Mouse (Mus musculus): ENCODE data around the gene Clasp1. TPM values are rescaled to one million over a fixed set of nuclear protein-coding genes. Genes with fewer than 3 reads are reported as not detected.

Gene Clasp1
- polyA plus RNA-seq, 1 experiment from 2014 or later = 38.2 TPM

DNA sequence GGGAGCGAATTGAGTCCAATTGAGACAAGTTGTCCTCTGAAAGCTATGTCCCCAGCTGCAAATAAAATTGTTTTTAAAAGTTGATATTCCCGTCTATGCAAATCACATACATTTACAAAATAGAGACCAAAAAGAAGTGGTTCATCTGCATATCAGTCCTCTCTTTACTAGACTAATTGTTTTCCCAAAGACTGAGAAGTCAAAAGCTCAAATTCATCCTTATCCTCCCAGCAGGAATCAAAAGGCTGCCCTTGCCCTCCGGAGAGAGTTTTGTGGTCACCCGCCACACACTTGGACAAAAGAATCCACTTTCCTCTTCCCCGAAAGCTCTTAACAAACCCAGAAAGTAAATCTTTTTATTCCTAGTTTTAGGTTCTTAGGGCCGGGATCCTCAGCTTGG, 236.6 kb downstream of the Clasp1 start:
- Histone ChIP-seq H3K27ac (ENCODE audit: low read length) (no peak overlapping the region), H3K9me3 (ENCODE audit: low read length) (no peaks in the 10 kb centered on the region), H3K27me3 (ENCODE audit: insufficient read depth, low read length) (peaks cover 8% of the 10 kb centered on the region; the same call in 1 of the 2 replicates), H3K4me2 (replicated peaks; ENCODE audit: low read depth, low read length) (no peak overlapping the region), H3K9ac (replicated peaks; ENCODE audit: low read length) (no peak overlapping the region), H3K4me1 (ENCODE audit: insufficient read depth, low read length) (peaks cover 9% of the 10 kb centered on the region; the same call in 1 of the 2 replicates), H3K36me3 (ENCODE audit: insufficient read depth, low read length) (no peaks in the 10 kb centered on the region), H3K4me3 (ENCODE audit: low read length) (no peak overlapping the region)
- 48% methylated on average over 6 of the region's 6 CpGs for WGBS
- ATAC-seq (ENCODE audit: low FRiP score, low TSS enrichment) = no peak

GRCm38 (mm10) chr1:118625921-118626320, 237.1 kb downstream of the Clasp1 start:
- Histone ChIP-seq H3K9me3 (ENCODE audit: low read length) (no peaks in the 10 kb centered on the region), H3K4me2 (replicated peaks; ENCODE audit: low read depth, low read length) (no peak overlapping the region), H3K4me3 (ENCODE audit: low read length) (no peak overlapping the region), H3K9ac (replicated peaks; ENCODE audit: low read length) (no peak overlapping the region), H3K27ac (ENCODE audit: low read length) (no peak overlapping the region), H3K4me1 (ENCODE audit: insufficient read depth, low read length) (peaks cover 9% of the 10 kb centered on the region; the same call in 1 of the 2 replicates), H3K27me3 (ENCODE audit: insufficient read depth, low read length) (peaks cover 8% of the 10 kb centered on the region; the same call in 1 of the 2 replicates), H3K36me3 (ENCODE audit: insufficient read depth, low read length) (no peaks in the 10 kb centered on the region)
- 42% methylated on average over 2 of the region's 2 CpGs for WGBS
- no peak for ATAC-seq (ENCODE audit: low FRiP score, low TSS enrichment)

DNA sequence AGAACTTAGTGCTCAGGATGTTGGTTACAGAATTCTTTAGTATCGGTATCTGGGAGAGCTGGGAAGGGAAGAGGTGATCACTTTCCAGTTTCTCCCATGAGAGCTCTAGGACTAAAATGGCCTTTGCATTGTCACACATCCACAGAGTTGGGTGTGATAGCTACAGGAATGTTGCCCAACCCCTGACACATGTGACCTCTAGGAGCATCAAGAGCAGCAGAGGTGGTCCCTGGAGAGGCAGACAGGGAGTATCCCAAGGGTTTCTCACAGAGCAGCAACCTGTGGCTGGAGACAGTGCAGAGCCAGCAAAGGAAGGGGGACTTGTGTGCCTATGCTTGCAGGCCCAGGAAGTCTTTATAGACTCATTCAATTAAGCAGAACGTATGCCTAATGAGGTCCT, 237.6 kb downstream of the Clasp1 start:
- Histone ChIP-seq H3K4me2 (replicated peaks; ENCODE audit: low read depth, low read length) (no peak overlapping the region), H3K9ac (replicated peaks; ENCODE audit: low read length) (no peak overlapping the region), H3K4me1 (ENCODE audit: insufficient read depth, low read length) (peaks cover 9% of the 10 kb centered on the region; the same call in 1 of the 2 replicates), H3K27ac (ENCODE audit: low read length) (no peak overlapping the region), H3K9me3 (ENCODE audit: low read length) (no peaks in the 10 kb centered on the region), H3K27me3 (ENCODE audit: insufficient read depth, low read length) (peaks cover 8% of the 10 kb centered on the region; the same call in 1 of the 2 replicates), H3K4me3 (ENCODE audit: low read length) (no peak overlapping the region), H3K36me3 (ENCODE audit: insufficient read depth, low read length) (no peaks in the 10 kb centered on the region)
- no peak for ATAC-seq (ENCODE audit: low FRiP score, low TSS enrichment)
- 86% methylated on average over 2 of the region's 2 CpGs for WGBS

GRCm38 (mm10) chr1:118627781-118628464, 239.1 kb downstream of the Clasp1 start, which contains the start of gene Tfcp2l1:
Gene Tfcp2l1, plus strand, starts transcription at chr1:118627945.
- Histone ChIP-seq H3K4me2 (replicated peaks; ENCODE audit: low read depth, low read length) (peak within 1 kb of the TSS; percentile 86), H3K4me3 (ENCODE audit: low read length) (peak within 1 kb of the TSS; percentile 66), H3K9ac (replicated peaks; ENCODE audit: low read length) (peak within 1 kb of the TSS; percentile 69), H3K27ac (ENCODE audit: low read length) (peak within 1 kb of the TSS; percentile 61), H3K4me1 (ENCODE audit: insufficient read depth, low read length) (peaks cover 9% of the 10 kb centered on the region; the same call in 1 of the 2 replicates), H3K27me3 (ENCODE audit: insufficient read depth, low read length) (peaks cover 8% of the 10 kb centered on the region; the same call in 1 of the 2 replicates), H3K9me3 (ENCODE audit: low read length) (no peaks in the 10 kb centered on the region), H3K36me3 (ENCODE audit: insufficient read depth, low read length) (no peaks in the 10 kb centered on the region)
- WGBS = under 1% methylated on average over 48 of the region's 48 CpGs
- ATAC-seq (ENCODE audit: low FRiP score, low TSS enrichment) = peak; percentile 96

- Histone ChIP-seq H3K4me1 (ENCODE audit: insufficient read depth, low read length) (no peaks in the 10 kb centered on the region), H3K4me2 (replicated peaks; ENCODE audit: low read depth, low read length) (no peak overlapping the region), H3K9ac (replicated peaks; ENCODE audit: low read length) (no peak overlapping the region), H3K4me3 (ENCODE audit: low read length) (no peak overlapping the region), H3K36me3 (ENCODE audit: insufficient read depth, low read length) (peaks cover 2% of the 10 kb centered on the region; the same call in 1 of the 2 replicates), H3K9me3 (ENCODE audit: low read length) (no peaks in the 10 kb centered on the region), H3K27me3 (ENCODE audit: insufficient read depth, low read length) (0 out of 2 replicates have a peak, but pooled peaks cover 5% of the 10 kb centered on the region), H3K27ac (ENCODE audit: low read length) (no peak overlapping the region)
- WGBS = 80% methylated on average over 4 of the region's 4 CpGs
- ATAC-seq (ENCODE audit: low FRiP score, low TSS enrichment) = no peak
Measured at GRCm38 (mm10) chr1:118633415-118633980, 244.6 kb downstream of the Clasp1 start.

GRCm38 (mm10) chr1:118642296-118642999, 253.6 kb downstream of the Clasp1 start:
- Histone ChIP-seq H3K27ac (ENCODE audit: low read length) (no peak overlapping the region), H3K36me3 (ENCODE audit: insufficient read depth, low read length) (0 out of 2 replicates have a peak, but pooled peaks cover 6% of the 10 kb centered on the region), H3K4me1 (ENCODE audit: insufficient read depth, low read length) (0 out of 2 replicates have a peak, but pooled peaks cover 9% of the 10 kb centered on the region), H3K4me3 (ENCODE audit: low read length) (no peak overlapping the region), H3K4me2 (replicated peaks; ENCODE audit: low read depth, low read length) (no peak overlapping the region), H3K9me3 (ENCODE audit: low read length) (no peaks in the 10 kb centered on the region), H3K9ac (replicated peaks; ENCODE audit: low read length) (no peak overlapping the region), H3K27me3 (ENCODE audit: insufficient read depth, low read length) (no peaks in the 10 kb centered on the region)
- WGBS = 60% methylated on average over 2 of the region's 2 CpGs
- no peak for ATAC-seq (ENCODE audit: low FRiP score, low TSS enrichment)

DNA sequence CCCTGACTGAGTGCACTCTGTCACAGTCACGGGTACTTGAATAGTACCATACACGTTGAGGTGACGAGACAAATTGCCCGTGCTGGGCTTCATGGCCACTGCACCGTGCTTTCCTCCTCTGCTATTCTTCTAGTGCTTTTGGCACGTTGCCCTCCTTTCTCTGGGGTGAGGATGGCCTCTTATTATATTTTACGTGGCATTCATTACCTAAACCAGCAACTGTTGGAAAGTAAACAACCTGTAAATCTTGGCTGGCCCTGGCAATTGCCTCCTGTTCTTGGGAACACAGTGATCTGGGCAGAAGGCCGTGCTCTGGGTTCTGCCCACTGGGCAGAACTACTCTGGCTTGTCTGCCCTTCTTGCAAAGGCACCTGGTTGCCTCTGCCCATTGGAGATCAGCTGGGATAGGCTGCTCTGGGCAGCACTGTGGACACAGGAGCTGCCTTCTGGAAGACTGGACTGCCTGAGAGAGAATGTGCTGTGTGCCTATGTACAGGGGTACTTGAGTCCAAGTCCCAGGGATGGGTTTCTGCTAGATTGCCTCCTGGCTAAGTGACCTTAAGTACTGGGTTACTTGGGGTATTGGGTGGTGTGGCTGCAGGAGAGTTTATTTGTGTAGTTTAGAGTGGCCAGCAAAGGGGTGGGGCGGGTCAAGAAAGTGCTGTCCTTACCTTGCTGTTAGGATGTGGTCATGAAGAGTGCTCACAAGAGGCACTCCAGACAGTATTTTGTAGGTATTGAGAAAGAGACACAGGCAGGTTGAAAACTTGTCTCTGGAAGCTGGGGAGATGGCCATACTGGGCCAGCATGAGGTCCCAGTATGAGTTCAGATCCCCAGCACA, 254.5 kb downstream of the Clasp1 start:
- Histone ChIP-seq H3K36me3 (ENCODE audit: insufficient read depth, low read length) (0 out of 2 replicates have a peak, but pooled peaks cover 6% of the 10 kb centered on the region), H3K4me3 (ENCODE audit: low read length) (no peak overlapping the region), H3K9me3 (ENCODE audit: low read length) (no peaks in the 10 kb centered on the region), H3K27me3 (ENCODE audit: insufficient read depth, low read length) (no peaks in the 10 kb centered on the region), H3K4me2 (replicated peaks; ENCODE audit: low read depth, low read length) (no peak overlapping the region), H3K9ac (replicated peaks; ENCODE audit: low read length) (no peak overlapping the region), H3K27ac (ENCODE audit: low read length) (no peak overlapping the region), H3K4me1 (ENCODE audit: insufficient read depth, low read length) (0 out of 2 replicates have a peak, but pooled peaks cover 9% of the 10 kb centered on the region)
- no peak for ATAC-seq (ENCODE audit: low FRiP score, low TSS enrichment)
- WGBS = 54% methylated on average over 9 of the region's 9 CpGs

- 64% methylated on average over 4 of the region's 4 CpGs for WGBS
- H3K27me3 ChIP-seq (ENCODE audit: insufficient read depth, low read length) = no peaks in the 10 kb centered on the region
Measured at GRCm38 (mm10) chr1:118645701-118646100, 256.8 kb downstream of the Clasp1 start.

GRCm38 (mm10) chr1:118648015-118648414, 259.2 kb downstream of the Clasp1 start:
- peak; percentile 24; the same call in 1 of the 2 replicates for ATAC-seq (ENCODE audit: low FRiP score, low TSS enrichment)
- no peak overlapping the region for H3K4me3 ChIP-seq (ENCODE audit: low read length)
- no peaks in the 10 kb centered on the region for H3K27me3 ChIP-seq (ENCODE audit: insufficient read depth, low read length)
- peaks cover 22% of the 10 kb centered on the region for H3K4me1 ChIP-seq (ENCODE audit: insufficient read depth, low read length)
- H3K4me2 ChIP-seq (replicated peaks; ENCODE audit: low read depth, low read length) = no peak overlapping the region
- 21% methylated on average over 3 of the region's 3 CpGs for WGBS
- no peak overlapping the region; the same call in 1 of the 2 replicates for H3K27ac ChIP-seq (ENCODE audit: low read length)
- H3K9me3 ChIP-seq (ENCODE audit: low read length) = no peaks in the 10 kb centered on the region
- H3K9ac ChIP-seq (replicated peaks; ENCODE audit: low read length) = no peak overlapping the region
- H3K36me3 ChIP-seq (ENCODE audit: insufficient read depth, low read length) = no peaks in the 10 kb centered on the region

More at GRCm38 (mm10) chr1:118645701-118646100, 256.8 kb downstream of the Clasp1 start:
- no peaks in the 10 kb centered on the region for H3K9me3 ChIP-seq (ENCODE audit: low read length)
- H3K4me2 ChIP-seq (replicated peaks; ENCODE audit: low read depth, low read length) = no peak overlapping the region
- ATAC-seq (ENCODE audit: low FRiP score, low TSS enrichment) = no peak
- H3K27ac ChIP-seq (ENCODE audit: low read length) = no peak overlapping the region
- H3K4me1 ChIP-seq (ENCODE audit: insufficient read depth, low read length) = peaks cover 18% of the 10 kb centered on the region
- 0 out of 2 replicates have a peak, but pooled peaks cover 6% of the 10 kb centered on the region for H3K36me3 ChIP-seq (ENCODE audit: insufficient read depth, low read length)
- no peak overlapping the region for H3K4me3 ChIP-seq (ENCODE audit: low read length)
- H3K9ac ChIP-seq (replicated peaks; ENCODE audit: low read length) = no peak overlapping the region

Data from kidney, embryonic 16.5 days (tissue).